Mouse (Mus musculus) intestine, embryonic 14.5 days (tissue): ENCODE data around the gene Mindy1. TPM values are rescaled to one million over a fixed set of nuclear protein-coding genes. Genes with fewer than 3 reads are reported as not detected.

Source experiments
- ATAC-seq: fragments of 200-750 bp; cut with Nextera tagmentation; replicated peaks from 2 replicates; pipeline ENCODE4 v1.8.0; 2017; ENCODE audit warnings: low read depth, moderate number of reproducible peaks, moderate TSS enrichment, moderate library complexity; ENCODE audit not compliant: low FRiP score, low TSS enrichment
- DNase-seq: peaks from one replicate; pipeline ENCODE4 v3.0.0-alpha.2; 2018; ENCODE audit warnings: low spot score
- H3K27ac ChIP-seq: fragments of 300-500 bp; sonication (generic); 2 replicates; pipeline ENCODE4 v1.5.1; 2014; ENCODE audit warnings: low read depth, mild to moderate bottlenecking, control low read depth
- H3K27me3 ChIP-seq: fragments of 300-500 bp; sonication (generic); replicated peaks from 2 replicates; pipeline ENCODE4 v1.6.1; 2014; ENCODE audit warnings: low read length, control low read depth; ENCODE audit not compliant: control insufficient read depth, insufficient read depth
- H3K36me3 ChIP-seq: fragments of 300-500 bp; sonication (generic); 2 replicates; pipeline ENCODE4 v1.6.1; 2014; ENCODE audit warnings: low read length, control low read depth; ENCODE audit not compliant: control insufficient read depth, insufficient read depth
- H3K4me1 ChIP-seq: fragments of 300-500 bp; sonication (generic); replicated peaks from 2 replicates; pipeline ENCODE4 v1.6.1; 2014; ENCODE audit warnings: low read length, control low read depth, mixed read lengths; ENCODE audit not compliant: control insufficient read depth, insufficient read depth
- H3K4me2 ChIP-seq: fragments of 300-500 bp; sonication (generic); 2 replicates; pipeline ENCODE4 v1.6.1; 2014; ENCODE audit warnings: low read length
- H3K4me3 ChIP-seq: fragments of 300-500 bp; sonication (generic); 2 replicates; pipeline ENCODE4 v1.5.1; 2014; ENCODE audit warnings: low read depth, low read length, control low read depth, mixed read lengths
- H3K9ac ChIP-seq: fragments of 300-500 bp; sonication (generic); 2 replicates; pipeline ENCODE4 v1.6.1; 2014; ENCODE audit warnings: mild to moderate bottlenecking, low read length
- H3K9me3 ChIP-seq: fragments of 300-500 bp; sonication (generic); 2 replicates; pipeline ENCODE4 v1.6.1; 2016; ENCODE audit warnings: low read length, control low read depth; ENCODE audit not compliant: control insufficient read depth
- WGBS: fragments of 180-500 bp; shearing (Covaris S2); extraction: QIAGEN DNeasy Blood & Tissue Kit; methylation state at CpG from one replicate; pipeline ENCODE4 v1.1.7; 2014; 5-methylcytosine and 5-hydroxymethylcytosine counted together
- polyA plus RNA-seq: library from polyadenylated mRNA; unstranded; fragments of >200 nt; fragmentation: Nextera tagmentation; extraction: Ambion mirVana; gene quantifications from 2 replicates; pipeline ENCODE4 v1.2.1, GENCODE M21; 2014

Mindy1 gene
- polyA plus RNA-seq, 1 experiment from 2014 or later: 38.5 TPM

- WGBS: 64% methylated on average over 9 of the region's 9 CpGs
- peak; percentile 83 for DNase-seq
- H3K4me1 ChIP-seq: peaks cover 3% of the 10 kb centered on the region; the same call in 1 of the 2 replicates
- no peak overlapping the region for H3K27ac ChIP-seq
- H3K4me2 ChIP-seq: no peak overlapping the region
- no peaks in the 10 kb centered on the region for H3K36me3 ChIP-seq
- H3K4me3 ChIP-seq: no peak overlapping the region
- no peak overlapping the region for H3K9ac ChIP-seq
- no peak for ATAC-seq
- no peaks in the 10 kb centered on the region for H3K9me3 ChIP-seq
- H3K27me3 ChIP-seq: no peaks in the 10 kb centered on the region
Observed at GRCm38 (mm10) chr3:95310968-95311882, 30.1 kb downstream of the Mindy1 start.

- no peaks in the 10 kb centered on the region for H3K27me3 ChIP-seq
- DNase-seq (no peak), ATAC-seq (no peak)
- H3K4me3 ChIP-seq: no peak overlapping the region
- no peaks in the 10 kb centered on the region for H3K36me3 ChIP-seq
- H3K27ac ChIP-seq: no peak overlapping the region
- H3K9me3 ChIP-seq: no peaks in the 10 kb centered on the region
- 82% methylated on average over 6 of the region's 6 CpGs for WGBS
- no peak overlapping the region for H3K9ac ChIP-seq
- peaks cover 13% of the 10 kb centered on the region for H3K4me1 ChIP-seq
- no peak overlapping the region for H3K4me2 ChIP-seq
Observed at GRCm38 (mm10) chr3:95312623-95313022, 31.5 kb downstream of the Mindy1 start.

- WGBS: 43% methylated on average over 7 of the region's 7 CpGs
- Histone ChIP-seq H3K27ac (no peak overlapping the region), H3K4me3 (no peak overlapping the region), H3K27me3 (no peaks in the 10 kb centered on the region), H3K4me2 (no peak overlapping the region), H3K36me3 (no peaks in the 10 kb centered on the region), H3K9me3 (no peaks in the 10 kb centered on the region), H3K4me1 (peaks cover 17% of the 10 kb centered on the region), H3K9ac (no peak overlapping the region)
- no peak for DNase-seq
- no peak for ATAC-seq
Observed at GRCm38 (mm10) chr3:95313476-95313875, 32.3 kb downstream of the Mindy1 start.

GRCm38 (mm10) chr3:95314075-95314474 is 32.9 kb downstream of the Mindy1 start:
- H3K4me1 ChIP-seq: peaks cover 17% of the 10 kb centered on the region
- no peaks in the 10 kb centered on the region for H3K27me3 ChIP-seq
- peak overlapping the region; percentile 67 for H3K4me2 ChIP-seq
- no peak overlapping the region for H3K27ac ChIP-seq
- no peak for ATAC-seq
- DNase-seq: no peak
- H3K9ac ChIP-seq: no peak overlapping the region
- H3K36me3 ChIP-seq: no peaks in the 10 kb centered on the region
- 73% methylated on average over 6 of the region's 6 CpGs for WGBS
- no peaks in the 10 kb centered on the region for H3K9me3 ChIP-seq
- H3K4me3 ChIP-seq: peak overlapping the region; percentile 87

GRCm38 (mm10) chr3:95314486-95315093 is 33.4 kb downstream of the Mindy1 start, which contains the start of gene Cers2:
Gene Cers2, plus strand, starts transcription at chr3:95314791.
- DNase-seq (no peak), ATAC-seq (no peak; the same call in 1 of the 2 replicates)
- WGBS: 6% methylated on average over 27 of the region's 27 CpGs
- H3K27me3 ChIP-seq: no peaks in the 10 kb centered on the region
- H3K36me3 ChIP-seq: 0 out of 2 replicates have a peak, but pooled peaks cover under 1% of the 10 kb centered on the region
- peak within 1 kb of the TSS; percentile 87 for H3K4me3 ChIP-seq
- peak within 1 kb of the TSS; percentile 67 for H3K4me2 ChIP-seq
- peak within 1 kb of the TSS; percentile 97 for H3K27ac ChIP-seq
- peaks cover 17% of the 10 kb centered on the region for H3K4me1 ChIP-seq
- no peaks in the 10 kb centered on the region for H3K9me3 ChIP-seq
- peak within 1 kb of the TSS; percentile 99 for H3K9ac ChIP-seq

- H3K27me3 ChIP-seq: no peaks in the 10 kb centered on the region
- DNase-seq: peak; percentile 95
- ATAC-seq: peak; percentile 94
- peak overlapping the region; percentile 97 for H3K27ac ChIP-seq
- peaks cover 17% of the 10 kb centered on the region for H3K4me1 ChIP-seq
- H3K9ac ChIP-seq: peak overlapping the region; percentile 99
- H3K4me2 ChIP-seq: peak overlapping the region; percentile 67
- no peaks in the 10 kb centered on the region for H3K9me3 ChIP-seq
- H3K36me3 ChIP-seq: peaks cover 8% of the 10 kb centered on the region
- under 1% methylated on average over 69 of the region's 71 CpGs for WGBS
- H3K4me3 ChIP-seq: peak overlapping the region; percentile 87
Observed at GRCm38 (mm10) chr3:95315094-95315843, 34.1 kb downstream of the Mindy1 start.

- H3K4me3 ChIP-seq: peak overlapping the region; percentile 87
- H3K9me3 ChIP-seq: no peaks in the 10 kb centered on the region
- ATAC-seq: no peak
- peaks cover 17% of the 10 kb centered on the region for H3K4me1 ChIP-seq
- peak overlapping the region; percentile 67 for H3K4me2 ChIP-seq
- H3K27ac ChIP-seq: peak overlapping the region; percentile 97
- WGBS: 13% methylated on average over 9 of the region's 9 CpGs
- DNase-seq: no peak
- H3K36me3 ChIP-seq: peaks cover 15% of the 10 kb centered on the region
- no peaks in the 10 kb centered on the region for H3K27me3 ChIP-seq
- H3K9ac ChIP-seq: peak overlapping the region; percentile 99
Observed at GRCm38 (mm10) chr3:95315844-95316550, 34.9 kb downstream of the Mindy1 start.
